Comparison of ENCODE assay signal across 20 mouse cellular contexts in genomic region chr3:105359636-105360035, GRCm38 (mm10).
DNase-seq lines count a peak whose midpoint lies in the region; ATAC-seq and TF ChIP-seq lines count a peak whose summit lies in the region.
"Had no signal": no experiment of that assay in that cellular context is flagged by ENCODE, and none has a peak within 500 bp of the region (broad histone marks: within the 10 kb centered on the region; RNA-seq: fewer than 3 reads in every experiment).

No protein-coding gene starts in this region.

- DNase-seq in cerebellum, postnatal 10 days: peak; percentile 59 to 77
- DNase-seq in cerebellum, adult 9-11 months: no peak
- DNase-seq in heart, embryonic 10.5 days (ENCODE audit: low spot score): peak; percentile 16
- no peak for DNase-seq in heart, postnatal 25 days (ENCODE audit: low spot score)
- peak; percentile 12 for DNase-seq in hindbrain, embryonic 10.5 days (ENCODE audit: low spot score)
- DNase-seq in hindbrain, postnatal 0 days (ENCODE audit: low spot score): peak; percentile 45
- DNase-seq in urinary bladder, postnatal 10 days (ENCODE audit: low spot score): no peak
- DNase-seq: adrenal gland, adult 2 months; cerebellum, adult 9-10 months; gastrocnemius, adult 2 months; kidney, adult 8-10 months; kidney, postnatal 14 days; lung, adult 18-20 months; lung, postnatal 14 days; right cerebral cortex, postnatal 25 days; thymus, postnatal 4 days had no signal

- no peak overlapping the region for H3K4me2 ChIP-seq in hindbrain, postnatal 0 days (ENCODE audit: low read depth, low read length)
- H3K4me2 ChIP-seq in liver, embryonic 12.5 days: no peak overlapping the region
- H3K4me2 ChIP-seq: heart, embryonic 15.5 days had no signal

- H3K27ac ChIP-seq in heart, embryonic 10.5 days: no peak overlapping the region
- H3K27ac ChIP-seq in hindbrain, embryonic 10.5 days: peak overlapping the region; percentile 45
- no peak overlapping the region for H3K27ac ChIP-seq in hindbrain, postnatal 0 days
- H3K27ac ChIP-seq in liver, embryonic 12.5 days: no peak overlapping the region
- H3K27ac ChIP-seq: gastrocnemius, adult 2 months; heart, embryonic 15.5 days; limb, embryonic 10.5 days had no signal

- no peaks in the 10 kb centered on the region for H3K9me3 ChIP-seq in heart, embryonic 10.5 days
- H3K9me3 ChIP-seq in hindbrain, embryonic 10.5 days: no peaks in the 10 kb centered on the region
- H3K9me3 ChIP-seq in hindbrain, postnatal 0 days (ENCODE audit: low read length): no peaks in the 10 kb centered on the region
- H3K9me3 ChIP-seq in liver, embryonic 12.5 days (replicated peaks): no peaks in the 10 kb centered on the region
- H3K9me3 ChIP-seq: heart, embryonic 15.5 days; limb, embryonic 10.5 days had no signal

- ATAC-seq in hindbrain, postnatal 0 days: no peak
- no peak for ATAC-seq in liver, embryonic 12.5 days
- ATAC-seq: midbrain, embryonic 16.5 days had no signal

- 62% methylated on average over 3 of the region's 3 CpGs for WGBS in heart, embryonic 10.5 days
- WGBS in hindbrain, embryonic 10.5 days: 49% methylated on average over 3 of the region's 3 CpGs
- WGBS in hindbrain, postnatal 0 days: 31% methylated on average over 3 of the region's 3 CpGs
- 58% methylated on average over 3 of the region's 3 CpGs for WGBS in liver, embryonic 12.5 days (ENCODE audit: insufficient replicate concordance)

- no peak overlapping the region for H3K9ac ChIP-seq in hindbrain, postnatal 0 days (replicated peaks; ENCODE audit: low read length)
- no peak overlapping the region for H3K9ac ChIP-seq in liver, embryonic 12.5 days
- H3K9ac ChIP-seq: heart, embryonic 15.5 days had no signal

- intact Hi-C loops in heart, postnatal 25 days (cut with DNase I): no loop called here

- no peaks in the 10 kb centered on the region; the same call in 1 of the 2 replicates for H3K27me3 ChIP-seq in heart, embryonic 10.5 days (ENCODE audit: insufficient read depth, poor library complexity, severe bottlenecking)
- H3K27me3 ChIP-seq in hindbrain, embryonic 10.5 days (ENCODE audit: insufficient read depth, poor library complexity, severe bottlenecking): no peaks in the 10 kb centered on the region
- no peaks in the 10 kb centered on the region for H3K27me3 ChIP-seq in hindbrain, postnatal 0 days (ENCODE audit: insufficient read depth, low read length)
- H3K27me3 ChIP-seq in liver, embryonic 12.5 days (replicated peaks): no peaks in the 10 kb centered on the region; the same call in 1 of the 2 replicates
- H3K27me3 ChIP-seq: heart, embryonic 15.5 days had no signal

- 0 out of 2 replicates have a peak, but pooled peaks cover under 1% of the 10 kb centered on the region for H3K4me1 ChIP-seq in heart, embryonic 10.5 days
- H3K4me1 ChIP-seq in hindbrain, embryonic 10.5 days (replicated peaks): peaks cover 14% of the 10 kb centered on the region
- H3K4me1 ChIP-seq in hindbrain, postnatal 0 days (ENCODE audit: insufficient read depth, low read length): no peaks in the 10 kb centered on the region
- H3K4me1 ChIP-seq in liver, embryonic 12.5 days: no peaks in the 10 kb centered on the region
- H3K4me1 ChIP-seq: heart, embryonic 15.5 days; limb, embryonic 10.5 days had no signal

- no peak overlapping the region for H3K4me3 ChIP-seq in heart, embryonic 10.5 days
- no peak overlapping the region for H3K4me3 ChIP-seq in hindbrain, embryonic 10.5 days
- H3K4me3 ChIP-seq in hindbrain, postnatal 0 days (ENCODE audit: low read length): no peak overlapping the region
- no peak overlapping the region for H3K4me3 ChIP-seq in liver, embryonic 12.5 days
- H3K4me3 ChIP-seq: gastrocnemius, adult 2 months; heart, embryonic 15.5 days; limb, embryonic 10.5 days had no signal

- no peaks in the 10 kb centered on the region for H3K36me3 ChIP-seq in heart, embryonic 10.5 days
- H3K36me3 ChIP-seq in hindbrain, embryonic 10.5 days: no peaks in the 10 kb centered on the region
- H3K36me3 ChIP-seq in hindbrain, postnatal 0 days (ENCODE audit: insufficient read depth, low read length): no peaks in the 10 kb centered on the region
- H3K36me3 ChIP-seq in liver, embryonic 12.5 days: no peaks in the 10 kb centered on the region
- H3K36me3 ChIP-seq: heart, embryonic 15.5 days; limb, embryonic 10.5 days had no signal

- no peak for TF ChIP-seq CTCF in hindbrain, postnatal 0 days (IDR thresholded peaks at IDR 0.05; ENCODE audit: low read depth)

Comparison
In these comparisons a context has a peak if more than half of its experiments do, and no peak if none do; other contexts are left out.
1. DNase-seq: peak in cerebellum, postnatal 10 days (2 of 2), heart, embryonic 10.5 days (single experiment), hindbrain, embryonic 10.5 days (single experiment) and hindbrain, postnatal 0 days (single experiment); none in cerebellum, adult 9-11 months (single experiment), heart, postnatal 25 days (single experiment) and urinary bladder, postnatal 10 days (single experiment).